Mouse (Mus musculus) heart, adult 11 months (tissue): ENCODE results near the gene Ulk4.

ENCODE experiments used
- DNase-seq: peaks from one replicate; pipeline ENCODE4 v3.0.0; 2022

The Ulk4 gene

DNA sequence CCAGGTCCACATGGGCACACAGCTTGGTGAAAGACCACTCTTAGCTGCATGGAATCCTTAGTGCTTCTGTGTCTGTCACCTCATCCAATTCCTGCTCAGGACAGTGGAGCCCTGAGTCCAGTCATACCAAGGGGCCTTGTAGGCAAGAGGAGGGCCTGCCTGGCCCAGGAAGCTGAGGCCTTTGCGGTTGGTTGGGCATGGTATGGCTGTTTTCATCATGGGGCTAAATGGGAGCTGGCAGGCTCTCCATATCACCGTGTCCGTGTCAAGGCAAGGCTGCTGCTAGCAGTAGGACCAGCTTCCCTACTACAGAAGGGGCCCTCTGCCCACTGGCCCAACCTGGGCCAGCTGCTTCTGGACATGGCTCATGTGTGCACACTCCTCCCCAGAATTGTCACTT lies 313.3 kb downstream of the Ulk4 start:
- no peak for DNase-seq

- DNase-seq, result no peak
These were observed 313.9 kb downstream of the Ulk4 start for GRCm38 (mm10) chr9:120963104-120963503.

DNA sequence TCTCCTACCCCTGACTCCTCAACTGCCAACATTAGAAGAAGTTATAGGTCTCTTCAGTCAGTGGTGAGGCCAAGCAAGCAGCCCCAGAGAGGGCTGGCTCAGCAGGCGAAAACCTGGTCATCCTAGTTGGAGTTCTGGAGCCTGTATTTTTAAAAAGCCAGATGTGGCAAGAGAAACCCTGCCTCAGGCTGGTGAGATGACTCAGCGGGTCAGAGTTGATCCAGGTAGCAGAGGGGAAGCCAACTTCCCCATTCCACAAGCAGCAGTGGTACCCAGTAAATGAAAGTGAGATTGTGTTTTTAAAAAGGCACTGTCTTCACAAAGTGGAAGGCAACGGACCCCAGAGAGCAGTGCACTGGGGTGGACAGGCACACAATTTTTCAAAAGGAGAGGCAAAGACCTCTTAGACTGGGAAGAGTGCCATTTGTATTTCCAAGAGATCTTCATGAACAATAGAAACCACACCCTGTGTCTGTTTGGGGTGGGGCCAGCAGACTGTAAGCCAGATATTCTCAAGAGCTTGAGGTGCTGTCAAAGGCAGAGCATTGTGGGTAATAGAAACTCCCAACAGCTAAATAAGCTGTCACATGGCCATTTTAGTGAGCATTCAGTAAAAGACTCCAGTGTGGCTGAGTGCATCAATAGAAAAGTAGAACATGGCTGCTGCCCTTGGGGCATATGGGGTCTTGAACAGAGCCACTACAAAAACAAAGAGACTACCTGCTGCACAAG lies 314.9 kb downstream of the Ulk4 start:
- DNase-seq, result peak; percentile 98

DNA sequence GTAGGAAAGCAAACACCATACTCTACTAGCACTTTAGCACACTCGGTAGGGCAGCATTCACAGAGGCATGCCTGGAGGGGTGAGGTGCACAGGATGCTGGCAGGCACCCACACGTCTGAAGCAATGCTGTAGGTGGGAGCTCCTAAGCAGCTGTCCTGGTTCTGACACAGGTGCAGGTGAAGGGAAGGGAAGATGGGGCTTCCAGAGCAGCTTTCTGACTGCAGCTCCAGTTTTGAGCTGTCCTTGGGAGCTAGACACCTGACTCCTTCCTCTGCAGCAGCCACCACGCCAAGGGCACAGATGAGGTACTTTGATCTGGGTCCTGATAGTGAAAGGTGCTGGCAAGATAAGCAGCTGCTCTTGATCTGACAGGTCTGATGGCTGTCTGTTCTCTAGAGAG lies 315.5 kb downstream of the Ulk4 start:
- DNase-seq, result peak; percentile 82

DNA sequence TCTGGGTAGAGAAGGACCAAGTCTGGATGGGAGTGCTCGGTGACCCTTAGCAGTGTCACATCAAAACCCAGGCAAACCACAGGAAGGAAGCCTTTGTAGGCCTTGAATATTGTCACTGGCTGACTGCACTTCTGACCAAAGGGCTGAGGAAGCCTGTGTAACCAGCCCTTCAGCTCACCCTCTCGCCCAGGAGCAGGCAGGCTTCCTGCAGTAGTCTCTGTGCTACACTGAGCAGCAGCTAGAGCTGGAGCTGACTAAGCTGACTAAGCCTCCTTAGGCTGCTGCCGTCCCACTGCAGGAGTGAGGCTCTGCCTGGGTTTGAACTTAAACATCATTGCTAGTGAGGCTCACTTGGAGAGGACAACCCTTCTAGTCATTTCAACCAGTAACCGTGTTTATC lies 316.4 kb downstream of the Ulk4 start:
- no peak for DNase-seq

DNA sequence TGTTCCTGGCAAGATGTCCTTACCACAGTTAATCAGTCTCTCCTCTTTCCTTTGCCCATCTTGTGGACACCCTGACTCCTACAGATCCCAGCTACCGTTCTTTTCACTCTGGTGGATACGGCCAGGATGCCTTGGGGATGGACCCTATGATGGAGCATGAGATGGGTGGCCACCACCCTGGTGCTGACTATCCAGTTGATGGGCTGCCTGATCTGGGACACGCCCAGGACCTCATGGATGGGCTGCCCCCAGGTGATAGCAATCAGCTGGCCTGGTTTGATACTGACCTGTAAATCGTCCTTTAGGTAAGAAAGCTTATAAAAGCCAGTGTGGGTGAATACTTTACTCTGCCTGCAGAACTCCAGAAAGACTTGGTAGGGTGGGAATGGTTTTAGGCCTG lies 317.8 kb downstream of the Ulk4 start:
- DNase-seq, result peak; percentile 93

DNA sequence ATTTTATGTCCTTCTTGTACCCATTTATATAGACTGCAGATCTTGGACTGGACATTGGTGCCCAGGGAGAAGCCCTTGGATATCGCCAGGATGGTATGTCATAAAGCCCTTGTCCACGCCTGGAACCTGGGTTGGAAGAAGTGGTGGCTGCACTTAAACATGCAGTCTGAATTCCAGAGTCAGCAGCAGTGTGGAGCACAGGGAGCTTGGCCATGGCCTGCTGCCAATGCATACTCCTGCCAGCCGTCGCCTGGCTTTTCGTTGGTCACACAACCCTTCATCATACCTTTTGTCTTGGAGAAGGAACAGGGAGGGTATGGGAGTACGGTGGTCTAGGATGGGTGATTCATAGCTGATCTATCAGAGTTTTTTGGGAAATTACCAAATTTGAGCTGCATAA lies 318.4 kb downstream of the Ulk4 start:
- DNase-seq, result no peak

GRCm38 (mm10) chr9:120958051-120958450 lies 318.9 kb downstream of the Ulk4 start:
- no peak for DNase-seq

DNA sequence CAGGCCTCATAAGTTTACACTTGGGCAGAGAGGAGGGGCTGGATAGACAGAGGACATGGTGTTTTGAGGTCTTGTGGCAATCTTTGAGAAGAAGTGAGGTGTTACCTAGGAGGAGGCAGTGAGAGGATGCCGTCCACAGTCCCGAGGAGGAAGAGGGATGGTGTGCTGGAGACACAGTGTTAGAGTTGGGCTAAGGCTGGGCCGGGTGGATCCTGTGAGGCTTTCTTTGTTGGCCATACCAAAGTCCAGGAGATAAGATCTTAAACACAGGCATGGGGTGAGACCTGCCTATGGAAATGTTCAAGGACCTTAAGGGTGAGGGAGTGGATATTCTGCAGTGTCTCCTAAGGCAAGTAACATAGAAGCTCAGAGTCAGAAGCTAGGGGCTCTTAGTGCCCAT lies 325.1 kb downstream of the Ulk4 start:
- DNase-seq, result peak; percentile 83

- DNase-seq, result peak; percentile 90
These were observed 326.2 kb downstream of the Ulk4 start for GRCm38 (mm10) chr9:120950761-120951160.

DNA sequence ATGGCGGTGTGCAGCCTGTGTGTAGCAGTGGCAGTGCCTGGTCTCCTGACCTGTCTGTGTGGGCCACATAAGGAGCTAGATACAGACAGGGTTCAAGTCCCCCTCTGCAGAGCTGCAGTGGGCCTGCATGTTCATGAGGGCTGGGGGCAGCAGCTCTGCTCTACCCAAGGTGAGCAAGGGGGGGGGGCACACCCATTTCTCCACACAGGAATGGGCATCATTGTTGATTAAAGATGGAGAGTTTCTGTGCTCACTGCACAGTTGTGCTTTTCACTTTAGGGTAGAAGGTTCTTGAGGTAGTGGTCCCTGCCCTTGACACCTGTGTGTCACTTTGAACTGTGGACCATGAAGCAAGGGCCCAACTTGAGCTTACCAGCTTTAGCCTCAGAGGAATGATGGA lies 328.2 kb downstream of the Ulk4 start:
- DNase-seq, result peak; percentile 62

DNA sequence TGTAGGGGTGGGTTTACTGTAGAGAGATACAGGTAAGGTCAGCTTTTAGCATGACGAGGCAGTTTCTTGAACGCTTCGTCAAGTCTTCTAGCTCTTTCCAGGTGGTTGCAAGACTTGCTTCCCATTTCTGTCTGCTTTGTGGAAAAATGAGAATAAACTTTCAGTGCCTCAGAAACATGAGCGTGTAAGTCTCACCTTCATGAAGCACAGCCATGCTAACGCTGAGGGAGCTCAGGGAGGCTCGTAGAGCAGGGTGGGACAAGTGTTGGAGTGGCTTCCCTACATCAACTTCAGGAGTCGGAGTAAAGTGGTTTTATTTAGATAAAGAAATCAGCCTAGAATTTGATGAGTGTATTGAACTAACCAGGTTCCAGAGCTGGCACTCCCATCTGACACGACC lies 330.9 kb downstream of the Ulk4 start:
- DNase-seq, result peak; percentile 64

DNA sequence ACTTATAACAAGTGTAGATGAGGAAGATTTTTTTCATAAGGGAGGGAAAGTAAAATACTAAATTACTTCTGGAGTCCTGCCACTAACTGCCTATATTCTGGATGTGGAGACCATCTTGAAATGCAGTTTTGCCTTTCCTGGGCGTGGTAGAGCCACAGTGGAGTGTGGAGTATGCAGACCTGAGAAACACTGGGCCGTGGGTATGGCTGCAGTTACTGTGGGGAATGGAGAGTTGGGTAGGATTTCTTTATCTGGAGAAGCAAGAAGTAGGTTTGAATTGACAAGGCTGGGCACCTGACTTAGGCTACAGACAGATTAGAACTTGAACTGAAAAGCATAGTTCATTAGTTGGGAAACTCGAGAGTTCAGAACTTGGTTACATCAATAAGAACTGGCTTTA lies 332.8 kb downstream of the Ulk4 start:
- peak; percentile 64 for DNase-seq

DNA sequence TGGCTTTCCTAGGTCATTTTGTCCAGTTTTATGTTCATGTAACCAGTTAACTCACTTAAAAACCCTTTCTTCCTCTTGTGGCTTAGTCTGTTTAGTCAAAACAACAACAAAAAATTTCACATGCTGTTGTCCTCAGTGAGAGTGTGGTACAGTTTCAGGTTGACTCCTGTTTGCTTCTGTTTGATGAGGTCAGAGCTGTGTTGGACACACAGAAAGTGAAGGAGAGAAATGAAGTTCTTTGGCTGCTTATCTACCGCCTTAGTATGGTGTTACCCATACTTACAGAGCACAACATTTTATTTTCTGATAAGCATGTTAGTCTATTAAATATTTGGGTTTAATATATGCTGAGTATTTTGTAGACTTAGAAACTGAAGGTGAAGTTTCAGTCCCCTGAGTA lies 333.2 kb downstream of the Ulk4 start:
- no peak for DNase-seq

DNA sequence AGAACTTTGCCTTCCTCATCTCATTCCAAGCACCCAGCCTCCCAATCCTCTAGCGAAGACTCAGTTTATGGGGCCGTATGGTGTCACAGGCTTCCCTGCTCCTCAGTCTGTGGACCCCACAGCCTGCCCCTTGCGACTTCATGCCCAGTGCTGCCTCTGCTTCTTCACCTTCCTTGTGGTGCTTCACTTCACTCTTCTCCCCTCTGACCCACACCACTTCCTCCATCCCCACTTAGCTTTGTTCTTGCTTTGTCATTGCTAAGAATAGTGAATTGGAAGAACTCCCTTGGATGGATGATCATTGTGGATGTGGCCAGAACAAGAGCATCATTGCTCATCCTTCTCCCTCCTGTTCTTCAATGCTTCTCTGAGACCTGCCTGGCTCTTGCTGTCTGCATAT lies 336.1 kb downstream of the Ulk4 start:
- DNase-seq, result peak; percentile 76

GRCm38 (mm10) chr9:120936351-120936750 lies 340.6 kb downstream of the Ulk4 start:
- peak; percentile 92 for DNase-seq

GRCm38 (mm10) chr9:120935634-120935922 lies 341.4 kb downstream of the Ulk4 start:
- DNase-seq, result no peak

DNA sequence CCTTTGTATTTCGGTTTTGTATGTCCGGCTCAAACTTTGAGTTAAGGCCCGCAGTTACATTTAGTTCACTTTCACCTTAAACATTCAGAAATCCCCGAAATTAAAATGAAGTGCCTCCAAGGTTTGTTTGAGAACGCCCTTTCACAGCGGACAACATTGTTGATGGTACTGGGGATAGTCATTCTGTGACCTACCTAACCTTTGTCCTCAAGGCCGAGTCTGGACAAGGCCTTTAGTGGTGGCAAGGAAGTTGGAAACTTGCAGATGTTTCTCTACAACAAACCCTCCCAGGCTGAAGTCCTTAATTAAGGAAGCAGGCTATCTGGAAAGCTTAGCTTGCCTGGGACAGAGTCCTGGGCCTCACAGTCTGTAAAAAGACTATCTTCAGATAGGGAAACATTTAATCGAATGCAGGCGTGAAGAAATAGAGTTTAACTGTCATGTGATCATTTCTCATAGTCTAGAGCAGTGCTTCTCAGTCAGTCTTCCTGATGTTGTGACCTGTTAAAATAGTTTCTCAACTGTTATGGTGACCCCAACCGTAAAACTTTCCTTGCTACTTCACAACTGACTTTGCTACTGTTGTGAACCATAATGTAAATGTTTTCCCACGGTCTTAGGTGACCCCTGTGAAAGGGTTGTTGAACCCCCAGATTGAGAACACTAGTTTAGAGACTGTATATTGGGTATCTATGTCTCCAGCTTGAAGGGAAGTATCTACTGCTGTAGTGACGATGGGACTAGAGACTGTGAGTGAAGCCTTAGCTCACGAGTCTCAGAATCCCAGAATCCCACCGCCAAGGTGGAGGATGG lies 342.0 kb downstream of the Ulk4 start:
- peak; percentile 91 for DNase-seq

DNA sequence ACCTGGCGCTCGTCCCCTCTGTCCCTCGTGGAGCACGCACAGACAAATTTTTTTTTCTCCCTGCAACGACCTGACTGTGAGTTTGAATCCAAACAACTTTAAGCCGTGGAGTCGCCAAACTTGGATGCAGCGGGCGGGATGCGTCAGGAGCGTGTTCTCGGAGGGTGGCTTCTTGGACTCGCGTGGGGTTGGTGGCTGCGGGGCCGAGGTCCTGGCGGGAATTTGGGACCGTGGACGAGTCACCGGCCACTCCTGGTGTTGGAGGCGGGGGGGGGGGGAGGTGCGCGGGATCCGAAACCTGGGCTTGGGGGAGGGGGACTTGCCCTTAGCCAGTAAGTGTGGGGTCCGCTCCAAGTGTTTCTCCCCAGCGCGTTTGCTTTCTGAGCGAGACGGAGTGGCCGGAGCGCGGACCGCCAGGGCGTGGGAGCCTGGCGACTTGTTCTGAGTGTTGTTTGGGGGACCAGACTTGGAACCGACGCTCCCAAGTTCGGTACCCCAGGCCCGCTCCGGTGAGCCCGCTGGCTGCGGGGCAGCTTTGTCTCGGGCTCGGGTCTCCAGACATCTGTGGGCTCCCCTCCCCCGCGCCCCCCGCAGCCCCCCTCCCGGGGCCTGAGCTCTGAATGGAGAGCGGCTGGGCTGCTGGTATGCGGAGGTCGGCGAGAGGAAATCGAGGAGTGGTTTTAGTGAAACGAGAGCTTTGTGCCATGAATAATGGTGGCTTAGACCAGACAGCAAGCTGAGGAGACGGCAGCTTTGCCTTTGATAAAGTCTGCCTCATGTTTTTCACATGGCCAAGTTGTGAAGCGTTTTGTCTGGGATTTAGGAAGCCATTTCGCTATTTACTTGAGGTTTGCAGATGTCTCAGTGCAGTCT lies 342.9 kb downstream of the Ulk4 start:
- DNase-seq, result peak; percentile 95

- DNase-seq, result no peak
These were observed 343.5 kb downstream of the Ulk4 start for GRCm38 (mm10) chr9:120933587-120933885.

- DNase-seq, result peak; percentile 100
These were observed 344.0 kb downstream of the Ulk4 start for GRCm38 (mm10) chr9:120932797-120933586.

GRCm38 (mm10) chr9:120932371-120932770 lies 344.6 kb downstream of the Ulk4 start:
- peak; percentile 91 for DNase-seq

DNA sequence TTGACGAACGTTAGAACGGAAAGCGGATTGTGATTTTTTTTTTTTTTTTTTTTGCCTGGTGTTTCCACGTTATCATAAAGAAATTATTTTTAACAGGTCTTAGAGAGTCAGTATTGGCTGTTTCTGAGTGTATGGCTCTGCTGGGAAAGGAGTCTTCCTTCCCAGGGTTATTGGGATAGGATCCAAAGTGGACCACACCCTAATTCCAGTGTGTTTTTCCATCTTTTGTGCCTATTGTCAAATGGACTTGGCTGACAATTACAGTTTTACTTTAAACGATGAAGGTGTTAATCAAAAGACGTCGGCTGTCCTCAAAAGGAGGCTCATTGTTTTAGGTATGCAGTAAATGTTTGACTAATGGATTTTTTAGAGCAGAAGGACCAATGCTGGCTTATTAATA lies 346.2 kb downstream of the Ulk4 start:
- DNase-seq, result peak; percentile 89
